Mouse (Mus musculus): ENCODE measurements around the gene Tmem233.

The Tmem233 gene

DNA sequence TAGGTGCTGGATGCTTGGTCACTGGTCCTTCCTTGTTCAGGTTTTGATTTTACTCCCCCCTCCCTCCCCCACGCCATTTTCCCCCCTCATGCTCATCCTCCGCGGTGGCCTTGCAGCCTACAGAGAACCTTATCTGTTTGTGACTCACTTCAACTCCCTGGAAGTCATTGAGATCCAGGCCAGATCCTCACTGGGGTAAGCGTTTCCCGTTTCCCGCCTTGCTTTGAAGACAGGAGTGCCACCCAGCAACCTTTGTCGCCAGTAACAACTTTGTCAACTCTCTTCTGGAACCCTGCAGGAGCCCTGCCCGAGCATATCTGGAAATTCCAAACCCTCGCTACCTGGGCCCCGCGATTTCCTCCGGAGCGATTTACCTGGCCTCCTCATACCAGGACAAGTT is 85.7 kb downstream of the Tmem233 start:
- no peak for DNase-seq

DNA sequence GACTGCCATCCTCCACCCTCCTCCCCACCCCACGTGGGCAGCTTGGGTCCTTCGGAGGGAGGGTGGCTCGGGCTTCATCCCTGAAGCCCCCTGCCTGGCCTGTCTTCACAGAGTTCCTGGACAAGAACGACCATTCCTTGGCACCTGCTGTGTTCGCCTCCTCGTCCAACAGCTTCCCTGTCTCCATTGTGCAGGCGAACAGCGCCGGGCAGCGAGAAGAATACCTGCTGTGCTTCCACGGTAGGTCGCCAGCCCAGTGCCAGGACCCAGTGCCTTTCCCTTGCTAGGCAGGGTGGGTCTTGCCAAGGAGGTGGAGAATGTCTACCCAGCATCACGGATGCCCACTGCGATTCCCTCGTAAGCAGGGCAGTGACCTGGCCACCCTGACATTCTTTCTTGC is 88.9 kb downstream of the Tmem233 start:
- DNase-seq = no peak

DNA sequence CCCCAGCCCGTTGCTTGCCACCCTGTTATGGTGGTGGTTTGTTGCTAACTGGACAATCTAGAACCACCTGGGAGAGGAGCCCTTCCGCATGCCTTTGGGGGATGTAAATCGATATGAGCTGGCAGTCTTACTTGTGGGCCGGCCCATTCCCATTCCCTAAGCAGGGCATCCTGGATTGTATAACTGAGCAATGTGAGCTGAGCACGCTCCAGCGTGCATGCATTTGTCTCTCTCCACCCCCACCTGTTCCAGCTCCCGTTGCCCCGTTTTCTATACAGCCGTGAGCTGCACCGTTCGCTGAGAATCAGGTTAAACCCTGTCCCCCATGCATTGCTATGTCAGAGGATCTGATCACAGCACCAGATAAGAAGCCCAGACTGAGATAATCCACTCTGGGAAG is 91.3 kb downstream of the Tmem233 start:
- no peak for DNase-seq
